Mouse (Mus musculus) heart, postnatal 0 days (tissue): Measurements from ENCODE around the gene Filip1. TPM values are rescaled to one million over a fixed set of nuclear protein-coding genes. Genes with fewer than 3 reads are reported as not detected.

Experiments used
- ATAC-seq: fragments of 200-750 bp; cut with Nextera tagmentation; 2 replicates; pipeline ENCODE4 v1.8.0; 2017; ENCODE audit warnings: low read depth, moderate number of reproducible peaks, moderate library complexity; ENCODE audit not compliant: insufficient read depth
- DNase-seq: peaks from one replicate; pipeline ENCODE4 v3.0.0-alpha.2; 2016; ENCODE audit warnings: low spot score
- H3K27ac ChIP-seq: fragments of 300-500 bp; sonication (generic); 2 replicates; pipeline ENCODE4 v1.5.1; 2014; ENCODE audit warnings: low read depth, mild to moderate bottlenecking
- H3K27me3 ChIP-seq: fragments of 300-500 bp; sonication (generic); 2 replicates; pipeline ENCODE4 v1.6.1; 2014; ENCODE audit warnings: low read length, mixed read lengths; ENCODE audit not compliant: control insufficient read depth, insufficient read depth
- H3K36me3 ChIP-seq: fragments of 300-500 bp; sonication (generic); replicated peaks from 2 replicates; pipeline ENCODE4 v1.6.1; 2014; ENCODE audit warnings: low read length, mixed read lengths; ENCODE audit not compliant: control insufficient read depth, insufficient read depth
- H3K4me1 ChIP-seq: fragments of 300-500 bp; sonication (generic); 2 replicates; pipeline ENCODE4 v1.6.1; 2014; ENCODE audit warnings: antibody characterized with exemption; ENCODE audit not compliant: control insufficient read depth, insufficient read depth
- H3K4me2 ChIP-seq: fragments of 300-500 bp; sonication (generic); 2 replicates; pipeline ENCODE4 v1.6.1; 2014; ENCODE audit warnings: low read depth, mild to moderate bottlenecking, low read length, moderate library complexity
- H3K4me3 ChIP-seq: fragments of 300-500 bp; sonication (generic); 2 replicates; pipeline ENCODE4 v1.5.1; 2014; ENCODE audit warnings: low read depth, low read length
- H3K9ac ChIP-seq: fragments of 300-500 bp; sonication (generic); replicated peaks from 2 replicates; pipeline ENCODE4 v1.6.1; 2014; ENCODE audit warnings: low read depth, low read length, mixed read lengths
- H3K9me3 ChIP-seq: fragments of 300-500 bp; sonication (generic); replicated peaks from 2 replicates; pipeline ENCODE4 v1.6.1; 2016; ENCODE audit warnings: low read length; ENCODE audit not compliant: control insufficient read depth
- CTCF ChIP-seq: IDR thresholded peaks from 2 replicates; pipeline ENCODE4 v1.5.1; 2016; ENCODE audit warnings: antibody characterized with exemption, control low read depth, low read depth
- EP300 ChIP-seq: IDR thresholded peaks from 2 replicates; pipeline ENCODE4 v1.6.1; 2016; ENCODE audit warnings: antibody characterized with exemption, low read depth
- WGBS: fragments of 180-500 bp; shearing (Covaris S2); extraction: QIAGEN DNeasy Blood & Tissue Kit; methylation state at CpG from one replicate; pipeline ENCODE4 v1.1.7; 2014; 5-methylcytosine and 5-hydroxymethylcytosine counted together
- polyA plus RNA-seq: library from polyadenylated mRNA; unstranded; fragments of >200 nt; fragmentation: Nextera tagmentation; extraction: Ambion mirVana; gene quantifications from 2 replicates; pipeline ENCODE4 v1.2.1, GENCODE M21; 2015
- total RNA-seq: library from RNA; depleted of rRNA; stranded (reverse); fragments of >200 nt; gene quantifications from 2 replicates; pipeline ENCODE4 v1.2.3, GENCODE M21; 2014; ENCODE audit warnings: low replicate concordance

The Filip1 gene
- total and polyA plus RNA-seq, 2 experiments from 2014 or later: 27.4 to 39.0 TPM

GRCm38 (mm10) chr9:79965600-79966392 is 46.9 kb downstream of the Filip1 start:
- Histone ChIP-seq H3K4me3 (no peak overlapping the region), H3K27me3 (no peaks in the 10 kb centered on the region), H3K27ac (peak overlapping the region; percentile 49), H3K9me3 (no peaks in the 10 kb centered on the region), H3K4me2 (peak overlapping the region; percentile 40), H3K4me1 (peaks cover 70% of the 10 kb centered on the region), H3K9ac (no peak overlapping the region), H3K36me3 (0 out of 2 replicates have a peak, but pooled peaks cover 4% of the 10 kb centered on the region)
- no peak for TF ChIP-seq CTCF
- TF ChIP-seq EP300: no peak
- 24% methylated on average over 14 of the region's 14 CpGs for WGBS
- DNase-seq (peak; percentile 46), ATAC-seq (peak; percentile 47; the same call in 1 of the 2 replicates)

- Histone ChIP-seq H3K9me3 (no peaks in the 10 kb centered on the region), H3K4me2 (no peak overlapping the region), H3K36me3 (0 out of 2 replicates have a peak, but pooled peaks cover 4% of the 10 kb centered on the region), H3K4me3 (no peak overlapping the region), H3K27ac (peak overlapping the region; percentile 49), H3K9ac (no peak overlapping the region), H3K27me3 (no peaks in the 10 kb centered on the region), H3K4me1 (peaks cover 71% of the 10 kb centered on the region)
- DNase-seq (no peak), ATAC-seq (no peak)
- no peak for TF ChIP-seq CTCF
- TF ChIP-seq EP300: no peak
- WGBS: 63% methylated on average over 5 of the region's 5 CpGs
Measured at GRCm38 (mm10) chr9:79965003-79965402, 47.6 kb downstream of the Filip1 start.

GRCm38 (mm10) chr9:79961630-79962285 is 50.9 kb downstream of the Filip1 start:
- WGBS: 37% methylated on average over 16 of the region's 16 CpGs
- peak; percentile 82 for ATAC-seq
- Histone ChIP-seq H3K9me3 (no peaks in the 10 kb centered on the region), H3K4me1 (peaks cover 56% of the 10 kb centered on the region), H3K9ac (no peak overlapping the region), H3K4me3 (peak overlapping the region; percentile 30), H3K4me2 (peak overlapping the region; percentile 45), H3K27me3 (no peaks in the 10 kb centered on the region), H3K36me3 (0 out of 2 replicates have a peak, but pooled peaks cover 4% of the 10 kb centered on the region), H3K27ac (peak overlapping the region; percentile 85)
- TF ChIP-seq CTCF (no peak), EP300 (no peak)
- DNase-seq: no peak

GRCm38 (mm10) chr9:79960453-79960852 is 52.2 kb downstream of the Filip1 start:
- Histone ChIP-seq H3K27me3 (no peaks in the 10 kb centered on the region), H3K27ac (peak overlapping the region; percentile 85; the same call in 1 of the 2 replicates), H3K4me2 (peak overlapping the region; percentile 45), H3K36me3 (0 out of 2 replicates have a peak, but pooled peaks cover 4% of the 10 kb centered on the region), H3K9ac (no peak overlapping the region), H3K4me3 (no peak overlapping the region), H3K9me3 (no peaks in the 10 kb centered on the region), H3K4me1 (peaks cover 46% of the 10 kb centered on the region)
- ATAC-seq (no peak), DNase-seq (no peak)
- TF ChIP-seq EP300 (no peak), CTCF (no peak)
- WGBS: 66% methylated on average over 6 of the region's 6 CpGs

GRCm38 (mm10) chr9:79958395-79958794 is 54.3 kb downstream of the Filip1 start:
- no peak for TF ChIP-seq CTCF
- TF ChIP-seq EP300: no peak
- Histone ChIP-seq H3K9ac (no peak overlapping the region), H3K9me3 (no peaks in the 10 kb centered on the region), H3K27ac (no peak overlapping the region), H3K4me3 (no peak overlapping the region), H3K27me3 (no peaks in the 10 kb centered on the region), H3K4me1 (peaks cover 39% of the 10 kb centered on the region), H3K4me2 (no peak overlapping the region), H3K36me3 (no peaks in the 10 kb centered on the region)
- no peak for DNase-seq
- no peak for ATAC-seq
- 28% methylated on average over 3 of the region's 3 CpGs for WGBS
